Comparison of ENCODE assay signal across 8 mouse cellular contexts in the genomic region with DNA sequence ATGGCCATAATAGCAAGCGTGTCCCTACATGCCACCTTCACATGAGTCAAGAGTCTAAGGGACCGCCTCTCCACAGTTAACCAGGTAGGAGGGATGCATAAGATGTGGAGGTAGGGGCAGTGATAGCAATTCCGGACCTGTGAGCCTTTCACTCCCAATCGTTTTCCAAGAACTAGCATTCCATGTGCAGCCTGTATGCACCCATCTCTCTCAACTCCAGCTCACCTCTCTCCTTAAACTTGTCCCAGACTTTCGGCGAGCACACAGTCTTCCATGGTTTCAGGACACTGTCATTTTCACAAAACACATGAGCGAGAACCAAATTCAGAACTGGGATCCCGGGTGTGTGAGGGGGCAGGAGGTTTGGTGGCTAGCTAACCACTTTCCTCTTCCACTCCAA. TPM values are rescaled to one million over a fixed set of nuclear protein-coding genes. Genes with fewer than 3 reads are reported as not detected.
DNase-seq lines count a peak whose midpoint lies in the region; ATAC-seq and TF ChIP-seq lines count a peak whose summit lies in the region.

No protein-coding gene starts in this region.

- no peak for TF ChIP-seq CTCF in heart, postnatal 0 days (IDR thresholded peaks at IDR 0.05; ENCODE audit: low read depth)

- peak overlapping the region; percentile 70 for H3K9ac ChIP-seq in heart, postnatal 0 days (replicated peaks; ENCODE audit: low read depth, low read length)

- DNase-seq in embryo, embryonic 10 days (ENCODE audit: low spot score) = peak; percentile 13
- no peak for DNase-seq in embryo, embryonic 11 days
- peak; percentile 26 for DNase-seq in right cerebral cortex, adult 18-20 months
- no peak for DNase-seq in right cerebral cortex, postnatal 14 days
- no peak for DNase-seq in heart, postnatal 0 days (ENCODE audit: low spot score)
- peak; percentile 15 for DNase-seq in midbrain, embryonic 10.5 days (ENCODE audit: low spot score)
- DNase-seq in T-cell, adult 2 months (ENCODE audit: low spot score) = no peak

- no peaks in the 10 kb centered on the region for H3K27me3 ChIP-seq in heart, postnatal 0 days (ENCODE audit: control insufficient read depth, insufficient read depth, low read length)
- H3K27me3 ChIP-seq in midbrain, embryonic 10.5 days (ENCODE audit: low read depth, poor library complexity, severe bottlenecking) = no peaks in the 10 kb centered on the region; the same call in 1 of the 2 replicates

- H3K4me1 ChIP-seq in heart, postnatal 0 days (ENCODE audit: control insufficient read depth, insufficient read depth) = no peaks in the 10 kb centered on the region
- peaks cover 23% of the 10 kb centered on the region for H3K4me1 ChIP-seq in midbrain, embryonic 10.5 days

- no peaks in the 10 kb centered on the region for H3K36me3 ChIP-seq in heart, postnatal 0 days (replicated peaks; ENCODE audit: control insufficient read depth, insufficient read depth, low read length)
- H3K36me3 ChIP-seq in midbrain, embryonic 10.5 days = peaks cover 12% of the 10 kb centered on the region

- H3K4me3 ChIP-seq in heart, postnatal 0 days (ENCODE audit: low read depth, low read length) = peak overlapping the region; percentile 78
- H3K4me3 ChIP-seq in midbrain, embryonic 10.5 days = peak overlapping the region; percentile 83

- no peak for ATAC-seq in heart, postnatal 0 days (ENCODE audit: insufficient read depth, low read depth)
- ATAC-seq in monocyte, adult 5-6 weeks (replicated peaks; ENCODE audit: insufficient number of reproducible peaks, low FRiP score, low TSS enrichment, poor library complexity, severe bottlenecking) = no peak

- H3K4me2 ChIP-seq in heart, postnatal 0 days (ENCODE audit: low read depth, low read length) = peak overlapping the region; percentile 91

- WGBS in heart, postnatal 0 days = 42% methylated on average over 8 of the region's 8 CpGs
- 53% methylated on average over 8 of the region's 8 CpGs for WGBS in midbrain, embryonic 10.5 days

- no peak for TF ChIP-seq EP300 in heart, postnatal 0 days (IDR thresholded peaks at IDR 0.05; ENCODE audit: low read depth)

- no peak overlapping the region for H3K27ac ChIP-seq in heart, postnatal 0 days (ENCODE audit: low read depth)
- peak overlapping the region; percentile 96 for H3K27ac ChIP-seq in midbrain, embryonic 10.5 days (replicated peaks)

- no peaks in the 10 kb centered on the region for H3K9me3 ChIP-seq in heart, postnatal 0 days (replicated peaks; ENCODE audit: control insufficient read depth, low read length)
- H3K9me3 ChIP-seq in midbrain, embryonic 10.5 days (replicated peaks) = no peaks in the 10 kb centered on the region

RNA-seq across cellular contexts. Expression of gene Zfp248, which starts 0.9 kb away (rescaled TPM):
- total RNA-seq in heart, postnatal 0 days (2014; rRNA removed; ENCODE audit: low replicate concordance) = 0.31 and 2.7 TPM in 2 replicates
- 2.2 and 2.4 TPM in 2 replicates for polyA plus RNA-seq in heart, postnatal 0 days (2015; fragmentation: Nextera tagmentation; extraction: Ambion mirVana)
- polyA plus RNA-seq in midbrain, embryonic 10.5 days (2016; fragmentation: Nextera tagmentation; extraction: Ambion mirVana) = 9.8 and 11.0 TPM in 2 replicates
- total RNA-seq in monocyte, adult 5-6 weeks (2017) = 1.3 TPM in 1 of 3 replicates, not detected in the others

RNA-seq across cellular contexts. Expression of gene Zfp9, which starts 24.7 kb away (rescaled TPM):
- 4.6 and 6.4 TPM in 2 replicates for total RNA-seq in heart, postnatal 0 days (2014; rRNA removed; ENCODE audit: low replicate concordance)
- 2.9 and 3.0 TPM in 2 replicates for polyA plus RNA-seq in heart, postnatal 0 days (2015; fragmentation: Nextera tagmentation; extraction: Ambion mirVana)
- polyA plus RNA-seq in midbrain, embryonic 10.5 days (2016; fragmentation: Nextera tagmentation; extraction: Ambion mirVana) = 7.6 and 8.8 TPM in 2 replicates
- total RNA-seq in monocyte, adult 5-6 weeks (2017) = 0.38 to 0.87 TPM in 2 of 3 replicates, not detected in the other

RNA-seq across cellular contexts. Expression of gene Bms1, which starts 35.2 kb away (rescaled TPM):
- 8.7 and 17.6 TPM in 2 replicates for total RNA-seq in heart, postnatal 0 days (2014; rRNA removed; ENCODE audit: low replicate concordance)
- 10.7 and 11.5 TPM in 2 replicates for polyA plus RNA-seq in heart, postnatal 0 days (2015; fragmentation: Nextera tagmentation; extraction: Ambion mirVana)
- 48.0 and 48.7 TPM in 2 replicates for polyA plus RNA-seq in midbrain, embryonic 10.5 days (2016; fragmentation: Nextera tagmentation; extraction: Ambion mirVana)
- total RNA-seq in monocyte, adult 5-6 weeks (2017) = 68.3 to 102 TPM (median 77.0 TPM) in 3 replicates

Comparison
In these comparisons a context has a peak if more than half of its experiments do, and no peak if none do; other contexts are left out.
1. DNase-seq: peak in embryo, embryonic 10 days (single experiment), right cerebral cortex, adult 18-20 months (single experiment) and midbrain, embryonic 10.5 days (single experiment); none in embryo, embryonic 11 days (single experiment), right cerebral cortex, postnatal 14 days (single experiment), heart, postnatal 0 days (single experiment) and T-cell, adult 2 months (single experiment).